Mouse (Mus musculus) heart, embryonic 11.5 days (tissue): ENCODE data around the gene 2310011J03Rik. TPM values are rescaled to one million over a fixed set of nuclear protein-coding genes. Genes with fewer than 3 reads are reported as not detected.
A peak's percentile ranks its signal among the peaks of the same experiment; 100 is the strongest.

Experiments
- ATAC-seq: fragments of 200-750 bp; cut with Nextera tagmentation; replicated peaks from 2 replicates; pipeline ENCODE4 v1.8.0; 2017; ENCODE audit warnings: moderate library complexity; ENCODE audit not compliant: insufficient number of reproducible peaks, low FRiP score, low TSS enrichment
- H3K27ac ChIP-seq: fragments of 300-500 bp; sonication (generic); 2 replicates; pipeline ENCODE4 v1.5.1; 2014; ENCODE audit warnings: mild to moderate bottlenecking, low read depth, low read length
- H3K27me3 ChIP-seq: fragments of 300-500 bp; sonication (generic); 2 replicates; pipeline ENCODE4 v1.6.1; 2014; ENCODE audit warnings: mild to moderate bottlenecking, low read length, mixed read lengths; ENCODE audit not compliant: control insufficient read depth, insufficient read depth
- H3K36me3 ChIP-seq: fragments of 300-500 bp; sonication (generic); 2 replicates; pipeline ENCODE4 v1.6.1; 2014; ENCODE audit warnings: mild to moderate bottlenecking, low read length, moderate library complexity, mixed read lengths; ENCODE audit not compliant: control insufficient read depth, insufficient read depth
- H3K4me1 ChIP-seq: fragments of 300-500 bp; sonication (generic); 2 replicates; pipeline ENCODE4 v1.6.1; 2014; ENCODE audit warnings: low read length; ENCODE audit not compliant: control insufficient read depth, insufficient read depth
- H3K4me2 ChIP-seq: fragments of 300-500 bp; sonication (generic); 2 replicates; pipeline ENCODE4 v1.6.1; 2014; ENCODE audit warnings: mild to moderate bottlenecking, moderate library complexity
- H3K4me3 ChIP-seq: fragments of 300-500 bp; sonication (generic); 2 replicates; pipeline ENCODE4 v1.5.1; 2014; ENCODE audit warnings: low read depth, low read length
- H3K9ac ChIP-seq: fragments of 300-500 bp; sonication (generic); 2 replicates; pipeline ENCODE4 v1.6.1; 2014; ENCODE audit warnings: mild to moderate bottlenecking, low read depth, low read length, moderate library complexity
- H3K9me3 ChIP-seq: fragments of 300-500 bp; sonication (generic); replicated peaks from 2 replicates; pipeline ENCODE4 v1.6.1; 2016; ENCODE audit warnings: low read length; ENCODE audit not compliant: control insufficient read depth
- WGBS: fragments of 180-500 bp; shearing (Covaris S2); extraction: QIAGEN DNeasy Blood & Tissue Kit; methylation state at CpG from one replicate; pipeline ENCODE4 v1.1.7; 2014; ENCODE audit not compliant: insufficient replicate concordance; 5-methylcytosine and 5-hydroxymethylcytosine counted together
- polyA plus RNA-seq: library from polyadenylated mRNA; unstranded; fragments of >200 nt; fragmentation: Nextera tagmentation; extraction: Ambion mirVana; gene quantifications from 2 replicates; pipeline ENCODE4 v1.2.1, GENCODE M21; 2014

2310011J03Rik gene
- polyA plus RNA-seq, 1 experiment from 2014 or later = 29.7 TPM

- Histone ChIP-seq H3K9ac (no peak overlapping the region), H3K27me3 (peaks cover 81% of the 10 kb centered on the region), H3K4me1 (peaks cover 6% of the 10 kb centered on the region; the same call in 1 of the 2 replicates), H3K36me3 (no peaks in the 10 kb centered on the region), H3K9me3 (no peaks in the 10 kb centered on the region), H3K27ac (no peak overlapping the region), H3K4me2 (peak overlapping the region; percentile 38; the same call in 1 of the 2 replicates), H3K4me3 (no peak overlapping the region)
- ATAC-seq = no peak
- 9% methylated on average over 9 of the region's 9 CpGs for WGBS
Observed at GRCm38 (mm10) chr10:80302471-80302881, 17.9 kb downstream of the 2310011J03Rik start.

- H3K36me3 ChIP-seq = no peaks in the 10 kb centered on the region
- H3K27ac ChIP-seq = no peak overlapping the region
- no peak for ATAC-seq
- H3K4me3 ChIP-seq = no peak overlapping the region
- peak overlapping the region; percentile 38; the same call in 1 of the 2 replicates for H3K4me2 ChIP-seq
- no peak overlapping the region for H3K9ac ChIP-seq
- H3K9me3 ChIP-seq = no peaks in the 10 kb centered on the region
- peaks cover 6% of the 10 kb centered on the region; the same call in 1 of the 2 replicates for H3K4me1 ChIP-seq
- WGBS = 53% methylated on average over 5 of the region's 5 CpGs
- peaks cover 81% of the 10 kb centered on the region for H3K27me3 ChIP-seq
Observed at GRCm38 (mm10) chr10:80302082-80302355, 18.3 kb downstream of the 2310011J03Rik start.

- H3K36me3 ChIP-seq = no peaks in the 10 kb centered on the region
- no peak overlapping the region for H3K27ac ChIP-seq
- H3K4me2 ChIP-seq = no peak overlapping the region
- peaks cover 6% of the 10 kb centered on the region; the same call in 1 of the 2 replicates for H3K4me1 ChIP-seq
- H3K9me3 ChIP-seq = no peaks in the 10 kb centered on the region
- H3K27me3 ChIP-seq = peaks cover 80% of the 10 kb centered on the region
- no peak for ATAC-seq
- H3K4me3 ChIP-seq = no peak overlapping the region
- H3K9ac ChIP-seq = no peak overlapping the region
- 69% methylated on average over 10 of the region's 10 CpGs for WGBS
Observed at GRCm38 (mm10) chr10:80301256-80302081, 18.9 kb downstream of the 2310011J03Rik start.

- Histone ChIP-seq H3K9ac (no peak overlapping the region), H3K27me3 (peaks cover 73% of the 10 kb centered on the region), H3K27ac (no peak overlapping the region), H3K9me3 (no peaks in the 10 kb centered on the region), H3K4me1 (peaks cover 6% of the 10 kb centered on the region; the same call in 1 of the 2 replicates), H3K4me3 (no peak overlapping the region), H3K36me3 (no peaks in the 10 kb centered on the region), H3K4me2 (no peak overlapping the region)
- WGBS = 26% methylated on average over 11 of the region's 11 CpGs
- no peak for ATAC-seq
Observed at GRCm38 (mm10) chr10:80300672-80301181, 19.6 kb downstream of the 2310011J03Rik start.

GRCm38 (mm10) chr10:80299824-80300223 lies 20.5 kb downstream of the 2310011J03Rik start:
- Histone ChIP-seq H3K9me3 (no peaks in the 10 kb centered on the region), H3K36me3 (peaks cover 2% of the 10 kb centered on the region; the same call in 1 of the 2 replicates), H3K4me3 (no peak overlapping the region), H3K27me3 (peaks cover 64% of the 10 kb centered on the region), H3K9ac (no peak overlapping the region), H3K4me1 (peaks cover 9% of the 10 kb centered on the region; the same call in 1 of the 2 replicates), H3K4me2 (no peak overlapping the region), H3K27ac (no peak overlapping the region)
- ATAC-seq = no peak
- WGBS = 51% methylated on average over 10 of the region's 10 CpGs

DNA sequence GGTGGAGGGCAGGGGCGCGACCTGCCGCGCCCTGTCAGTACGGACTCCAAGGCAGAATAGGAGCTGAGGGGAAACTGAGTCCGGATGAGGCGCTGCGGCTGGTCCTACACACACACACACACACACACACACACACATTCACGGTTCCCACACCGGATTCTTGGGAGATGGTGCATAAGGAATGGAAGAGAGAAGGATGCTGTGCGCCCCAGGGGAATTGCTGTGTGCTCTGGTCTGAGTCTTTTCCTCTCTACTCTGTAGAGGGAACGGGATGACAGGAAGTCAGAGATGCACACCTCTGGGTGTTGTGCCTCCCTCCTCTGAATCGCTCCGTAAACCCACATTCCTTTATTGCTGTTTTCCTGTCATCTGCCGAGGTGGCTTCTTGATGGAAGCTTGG lies 21.0 kb downstream of the 2310011J03Rik start:
- Histone ChIP-seq H3K4me1 (peaks cover 9% of the 10 kb centered on the region; the same call in 1 of the 2 replicates), H3K27ac (no peak overlapping the region), H3K36me3 (peaks cover 7% of the 10 kb centered on the region), H3K27me3 (peaks cover 59% of the 10 kb centered on the region), H3K4me3 (no peak overlapping the region), H3K9ac (no peak overlapping the region), H3K9me3 (no peaks in the 10 kb centered on the region), H3K4me2 (peak overlapping the region; percentile 22; the same call in 1 of the 2 replicates)
- no peak for ATAC-seq
- WGBS = 12% methylated on average over 15 of the region's 15 CpGs

GRCm38 (mm10) chr10:80298571-80299281 lies 21.6 kb downstream of the 2310011J03Rik start:
- 7% methylated on average over 26 of the region's 26 CpGs for WGBS
- Histone ChIP-seq H3K4me2 (peak overlapping the region; percentile 22; the same call in 1 of the 2 replicates), H3K36me3 (peaks cover 12% of the 10 kb centered on the region), H3K27me3 (peaks cover 58% of the 10 kb centered on the region), H3K27ac (no peak overlapping the region), H3K4me3 (0 out of 2 replicates have a peak overlapping the region, but pooled peaks have one; percentile 6), H3K4me1 (peaks cover 9% of the 10 kb centered on the region; the same call in 1 of the 2 replicates), H3K9ac (no peak overlapping the region), H3K9me3 (no peaks in the 10 kb centered on the region)
- no peak for ATAC-seq

- Histone ChIP-seq H3K4me2 (no peak overlapping the region), H3K27me3 (peaks cover 58% of the 10 kb centered on the region), H3K4me3 (no peak overlapping the region), H3K27ac (no peak overlapping the region), H3K9ac (no peak overlapping the region), H3K4me1 (peaks cover 10% of the 10 kb centered on the region; the same call in 1 of the 2 replicates), H3K36me3 (peaks cover 12% of the 10 kb centered on the region), H3K9me3 (no peaks in the 10 kb centered on the region)
- ATAC-seq = no peak
- WGBS = 59% methylated on average over 8 of the region's 8 CpGs
Observed at GRCm38 (mm10) chr10:80297526-80298133, 22.7 kb downstream of the 2310011J03Rik start.
